Mouse (Mus musculus) embryonic facial prominence, embryonic 12.5 days (tissue): ENCODE measurements at regions not wholly inside any gene's neighbourhood (a gene's known extent, or its start where the extent isn't known, plus 50 kb on each side); places are given as distances from the start of the nearest gene placed in this dataset.

Source experiments
- ATAC-seq: fragments of 200-750 bp; cut with Nextera tagmentation; 2 replicates; pipeline ENCODE4 v1.8.0; 2017; ENCODE audit not compliant: insufficient number of reproducible peaks, insufficient read depth, low FRiP score, low TSS enrichment
- H3K27ac ChIP-seq: fragments of 300-500 bp; sonication (generic); 2 replicates; pipeline ENCODE4 v1.5.1; 2016; ENCODE audit warnings: mild to moderate bottlenecking
- H3K27me3 ChIP-seq: fragments of 300-500 bp; sonication (generic); 2 replicates; pipeline ENCODE4 v1.6.1; 2016; ENCODE audit warnings: mild to moderate bottlenecking, moderate library complexity
- H3K36me3 ChIP-seq: fragments of 300-500 bp; sonication (generic); 2 replicates; pipeline ENCODE4 v1.6.1; 2016; ENCODE audit warnings: mild to moderate bottlenecking
- H3K4me1 ChIP-seq: fragments of 300-500 bp; sonication (generic); 2 replicates; pipeline ENCODE4 v1.6.1; 2016
- H3K4me2 ChIP-seq: fragments of 300-500 bp; sonication (generic); replicated peaks from 2 replicates; pipeline ENCODE4 v1.6.1; 2016; ENCODE audit warnings: mild to moderate bottlenecking, moderate library complexity
- H3K4me3 ChIP-seq: fragments of 300-500 bp; sonication (generic); 2 replicates; pipeline ENCODE4 v1.5.1; 2016; ENCODE audit warnings: mild to moderate bottlenecking
- H3K9ac ChIP-seq: fragments of 300-500 bp; sonication (generic); 2 replicates; pipeline ENCODE4 v1.6.1; 2016; ENCODE audit warnings: mild to moderate bottlenecking, moderate library complexity
- H3K9me3 ChIP-seq: fragments of 300-500 bp; sonication (generic); 2 replicates; pipeline ENCODE4 v1.6.1; 2016; ENCODE audit warnings: mild to moderate bottlenecking, moderate library complexity
- WGBS: fragments of 180-500 bp; shearing (Covaris S2); methylation state at CpG from one replicate; pipeline ENCODE4 v1.1.7; 2016; 5-methylcytosine and 5-hydroxymethylcytosine counted together

DNA sequence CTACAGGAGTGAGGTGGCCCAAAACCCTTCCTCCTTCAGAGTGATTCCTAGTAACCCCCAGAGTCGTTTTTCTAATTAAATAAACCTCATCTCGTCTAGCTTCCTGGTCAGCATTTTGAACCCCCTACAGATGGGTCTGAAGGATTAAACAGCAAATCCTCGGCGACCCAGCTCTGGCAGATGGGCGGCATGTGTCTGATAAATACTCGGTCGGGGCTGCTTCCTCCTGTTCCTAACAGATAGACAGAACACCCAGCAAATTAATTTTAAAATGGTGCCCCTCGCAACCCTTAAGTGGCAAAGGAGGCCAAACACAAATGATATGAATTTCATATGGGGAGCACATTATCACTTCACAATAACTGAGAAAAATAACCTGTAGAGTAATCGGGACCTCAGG lies 93.2 kb downstream of the Otx2 start:
- H3K4me3 ChIP-seq: no peak overlapping the region
- WGBS: 24% methylated on average over 9 of the region's 9 CpGs

GRCm38 (mm10) chr14:48579985-48580384 lies 93.6 kb downstream of the Otx2 start:
- 71% methylated on average over 5 of the region's 5 CpGs for WGBS
- H3K4me1 ChIP-seq: no peaks in the 10 kb centered on the region
- no peak overlapping the region for H3K4me3 ChIP-seq
- no peak overlapping the region for H3K4me2 ChIP-seq
- no peaks in the 10 kb centered on the region for H3K27me3 ChIP-seq
- H3K36me3 ChIP-seq: no peaks in the 10 kb centered on the region
- no peak overlapping the region for H3K27ac ChIP-seq
- no peak for ATAC-seq
- no peak overlapping the region for H3K9ac ChIP-seq
- H3K9me3 ChIP-seq: no peaks in the 10 kb centered on the region

More for the DNA sequence above, 93.2 kb downstream of the Otx2 start:
- Histone ChIP-seq H3K9ac (no peak overlapping the region), H3K36me3 (no peaks in the 10 kb centered on the region), H3K9me3 (no peaks in the 10 kb centered on the region), H3K4me2 (no peak overlapping the region), H3K4me1 (no peaks in the 10 kb centered on the region), H3K27ac (no peak overlapping the region), H3K27me3 (no peaks in the 10 kb centered on the region)
- no peak for ATAC-seq
